Mouse (Mus musculus) heart, postnatal 10 days (tissue): ENCODE measurements around the gene Pdss2. TPM values are rescaled to one million over a fixed set of nuclear protein-coding genes. Genes with fewer than 3 reads are reported as not detected.
"Not testable (repeated sequence)": the region's sequence is repeated elsewhere in the genome, so short reads cannot be mapped to it uniquely, and the experiment has no call there.

ENCODE experiments used
- DNase-seq, 2 experiments: peaks; one replicate each; pipeline ENCODE4 v3.0.0; 2021
- intact Hi-C: fragments of 180-260 bp; cut with DNase I; formaldehyde crosslinking; loops from one replicate; pipeline ENCODE4 v1.15.1; 2025
- total RNA-seq, 2 experiments: library from RNA; stranded (reverse); gene quantifications; 2 replicates each; pipeline ENCODE4 v1.2.3; 2021

Pdss2 gene
- total RNA-seq, 2 experiments from 2014 or later = 21.7 to 24.7 TPM

GRCm38 (mm10) chr10:43365909-43366308, 144.6 kb downstream of the Pdss2 start:
- intact Hi-C loops = no loop called here
- DNase-seq = no peak

- intact Hi-C loops = no loop called here
- no peak for DNase-seq
These were observed 147.3 kb downstream of the Pdss2 start for GRCm38 (mm10) chr10:43368611-43369010.

GRCm38 (mm10) chr10:43372315-43372714, 151.0 kb downstream of the Pdss2 start:
- intact Hi-C loops = loop anchor here (5.0 kb wide), 3 partner anchors 150 to 365 kb away; partner anchors contain the start of genes 9030612E09Rik, Pdss2 and Sobp

GRCm38 (mm10) chr10:43373035-43373434, 151.7 kb downstream of the Pdss2 start:
- intact Hi-C loops = loop anchor here (5.0 kb wide), 3 partner anchors 151 to 366 kb away; partner anchors contain the start of genes 9030612E09Rik, Pdss2 and Sobp

More at GRCm38 (mm10) chr10:43372315-43372714, 151.0 kb downstream of the Pdss2 start:
- DNase-seq = peak; percentile 67 to 79

GRCm38 (mm10) chr10:43373666-43374065, 152.4 kb downstream of the Pdss2 start:
- peak; percentile 48 to 58 for DNase-seq
- intact Hi-C loops = loop anchor here (5.0 kb wide), 3 partner anchors 151 to 366 kb away; partner anchors contain the start of genes 9030612E09Rik, Pdss2 and Sobp

More at GRCm38 (mm10) chr10:43373035-43373434, 151.7 kb downstream of the Pdss2 start:
- no peak for DNase-seq

GRCm38 (mm10) chr10:43375286-43375685, 154.0 kb downstream of the Pdss2 start:
- DNase-seq = peak; percentile 32 to 37
- intact Hi-C loops = loop anchor here (5.0 kb wide), 1 partner anchor 418 kb away; no protein-coding TSS in a partner anchor

GRCm38 (mm10) chr10:43376749-43377148, 155.5 kb downstream of the Pdss2 start:
- no peak for DNase-seq
- intact Hi-C loops = loop anchor here (5.0 kb wide), 1 partner anchor 419 kb away; no protein-coding TSS in a partner anchor

GRCm38 (mm10) chr10:43378279-43378678, 157.0 kb downstream of the Pdss2 start:
- intact Hi-C loops = loop anchor here (5.0 kb wide), 1 partner anchor 421 kb away; no protein-coding TSS in a partner anchor

GRCm38 (mm10) chr10:43378732-43379644, 157.7 kb downstream of the Pdss2 start:
- intact Hi-C loops = loop anchor here (5.0 kb wide), 1 partner anchor 422 kb away; no protein-coding TSS in a partner anchor
- DNase-seq = no peak

More at GRCm38 (mm10) chr10:43378279-43378678, 157.0 kb downstream of the Pdss2 start:
- peak; percentile 45 to 62 for DNase-seq

- intact Hi-C loops = no loop called here
- DNase-seq = no peak
These were observed 161.4 kb downstream of the Pdss2 start for GRCm38 (mm10) chr10:43382660-43383059.

- intact Hi-C loops = no loop called here
- no peak for DNase-seq
These were observed 163.3 kb downstream of the Pdss2 start for GRCm38 (mm10) chr10:43384623-43385022.

GRCm38 (mm10) chr10:43392921-43393320, 171.6 kb downstream of the Pdss2 start:
- intact Hi-C loops = no loop called here
- DNase-seq = no peak

- no peak for DNase-seq
- intact Hi-C loops = no loop called here
These were observed 172.5 kb downstream of the Pdss2 start for GRCm38 (mm10) chr10:43393818-43394217.

- intact Hi-C loops = no loop called here
- no peak for DNase-seq
These were observed 174.5 kb downstream of the Pdss2 start for GRCm38 (mm10) chr10:43395824-43396223.

- intact Hi-C loops = no loop called here
- DNase-seq = no peak
These were observed 178.5 kb downstream of the Pdss2 start for GRCm38 (mm10) chr10:43399596-43400316.

GRCm38 (mm10) chr10:43406107-43406506, 184.8 kb downstream of the Pdss2 start:
- intact Hi-C loops = no loop called here
- DNase-seq = no peak

GRCm38 (mm10) chr10:43406885-43407284, 185.6 kb downstream of the Pdss2 start:
- DNase-seq = peak; percentile 15 to 20
- intact Hi-C loops = no loop called here

GRCm38 (mm10) chr10:43409506-43410230, 188.4 kb downstream of the Pdss2 start:
- peak; percentile 32 to 56 for DNase-seq
- intact Hi-C loops = no loop called here

GRCm38 (mm10) chr10:43411164-43411563, 189.9 kb downstream of the Pdss2 start:
- intact Hi-C loops, DNase-seq: not testable (repeated sequence)

- intact Hi-C loops = no loop called here
These were observed 196.1 kb downstream of the Pdss2 start for GRCm38 (mm10) chr10:43417346-43417745.

More at GRCm38 (mm10) chr10:43417346-43417745, 196.1 kb downstream of the Pdss2 start:
- no peak for DNase-seq
